Mouse (Mus musculus) embryonic facial prominence, embryonic 10.5 days (tissue): ENCODE results near the gene Gm21425. TPM values are rescaled to one million over a fixed set of nuclear protein-coding genes. Genes with fewer than 3 reads are reported as not detected.
"Not testable (repeated sequence)": the region's sequence is repeated elsewhere in the genome, so short reads cannot be mapped to it uniquely, and the experiment has no call there.

ENCODE experiments used
- DNase-seq: peaks from one replicate; pipeline ENCODE4 v3.0.0-alpha.2; 2017; ENCODE audit warnings: low spot score
- H3K27ac ChIP-seq: fragments of 300-500 bp; sonication (generic); replicated peaks from 2 replicates; pipeline ENCODE4 v1.5.1; 2016; ENCODE audit warnings: mild to moderate bottlenecking
- H3K27me3 ChIP-seq: fragments of 300-500 bp; sonication (generic); replicated peaks from 2 replicates; pipeline ENCODE4 v1.6.1; 2016; ENCODE audit warnings: low read depth, mild to moderate bottlenecking; ENCODE audit not compliant: poor library complexity, severe bottlenecking
- H3K36me3 ChIP-seq: fragments of 300-500 bp; sonication (generic); replicated peaks from 2 replicates; pipeline ENCODE4 v1.6.1; 2016; ENCODE audit warnings: mild to moderate bottlenecking, moderate library complexity
- H3K4me1 ChIP-seq: fragments of 300-500 bp; sonication (generic); 2 replicates; pipeline ENCODE4 v1.6.1; 2016
- H3K4me3 ChIP-seq: fragments of 300-500 bp; sonication (generic); 2 replicates; pipeline ENCODE4 v1.5.1; 2016; ENCODE audit warnings: mild to moderate bottlenecking, moderate library complexity
- H3K9me3 ChIP-seq: fragments of 300-500 bp; sonication (generic); 2 replicates; pipeline ENCODE4 v1.6.1; 2016; ENCODE audit warnings: mild to moderate bottlenecking
- whole genome bisulfite sequencing: fragments of 180-500 bp; shearing (Covaris S2); methylation state at CpG from one replicate; pipeline ENCODE4 v1.1.7; 2016; 5-methylcytosine and 5-hydroxymethylcytosine counted together
- polyA plus RNA-seq: library from polyadenylated mRNA; unstranded; fragments of >200 nt; fragmentation: Nextera tagmentation; extraction: Ambion mirVana; gene quantifications from 2 replicates; pipeline ENCODE4 v1.2.1, GENCODE M21; 2016

Gm21425 gene
- not detected in 2 replicates for polyA plus RNA-seq

DNA sequence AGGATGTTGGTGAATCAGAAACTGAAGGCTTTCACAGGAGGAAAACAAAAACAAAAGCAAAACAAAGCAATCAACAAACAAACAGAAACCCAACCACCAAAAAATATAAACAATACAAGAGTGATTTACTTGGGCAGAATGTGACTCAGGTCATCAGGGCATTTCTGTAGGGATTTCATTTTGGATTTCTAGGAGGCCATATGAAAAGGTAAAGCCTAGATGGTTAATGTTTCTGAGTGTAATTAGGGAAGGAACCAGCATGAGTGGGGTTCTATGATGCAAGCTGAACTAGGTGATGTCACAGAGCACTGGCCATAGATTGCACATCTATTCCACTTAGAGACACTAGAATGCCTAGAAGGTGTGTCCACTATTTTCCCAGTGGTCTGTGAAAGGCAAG, at the start of gene Gm21425:
Gene Gm21425, plus strand, starts transcription at position 301 of the 400 bp plus-strand sequence.
- H3K27me3 ChIP-seq, H3K27ac ChIP-seq, DNase-seq, H3K9me3 ChIP-seq, H3K4me1 ChIP-seq, H3K4me3 ChIP-seq, H3K36me3 ChIP-seq: not testable (repeated sequence)

DNA sequence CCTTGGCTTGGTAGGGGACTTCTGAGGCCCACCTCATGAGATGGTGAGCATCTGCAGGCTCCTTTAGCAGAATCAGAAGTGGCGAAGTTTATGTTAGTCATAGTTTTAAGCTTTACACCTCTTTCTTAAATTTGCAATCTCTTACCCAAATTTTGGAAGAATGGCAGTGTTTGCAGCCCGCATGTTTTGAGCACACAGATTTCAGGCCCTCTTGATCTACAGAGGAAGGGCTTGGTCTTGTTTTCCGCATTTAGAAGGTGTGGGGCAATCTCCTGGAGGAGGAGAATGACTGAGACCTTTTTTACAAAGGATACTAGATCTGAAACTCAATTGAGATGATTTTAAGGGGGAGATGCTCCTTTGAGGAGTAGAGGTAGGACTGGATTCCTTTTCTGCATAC, 28.4 kb upstream of the Gm21425 start, which contains the start of gene Gm21891:
Gene Gm21891, minus strand, starts transcription at position 101 of the 400 bp plus-strand sequence.
- not testable (repeated sequence) for H3K4me1 ChIP-seq, H3K27me3 ChIP-seq, DNase-seq, H3K36me3 ChIP-seq, H3K9me3 ChIP-seq, H3K4me3 ChIP-seq, H3K27ac ChIP-seq
- no CpG with 5 or more reads among the region's 3 CpGs for WGBS

Other genes with a start within 250 kb of the Gm21425 start
- gene Gm20807, start 119.1 kb upstream of the Gm21425 start, polyA plus RNA-seq, result not detected in 2 replicates
- gene Gm21891, start 28.5 kb upstream of the Gm21425 start, polyA plus RNA-seq, result not detected in 2 replicates
- not detected in 2 replicates for gene Gm21828, start 62.0 kb downstream of the Gm21425 start, polyA plus RNA-seq
- not detected in 2 replicates for gene Gm21440, start 90.4 kb downstream of the Gm21425 start, polyA plus RNA-seq
- not detected in 2 replicates for gene Gm21454, start 90.5 kb downstream of the Gm21425 start, polyA plus RNA-seq
- not detected in 2 replicates for gene Gm21725, start 187.1 kb downstream of the Gm21425 start, polyA plus RNA-seq